Mouse (Mus musculus): Measurements from ENCODE around the gene Skiv2l. TPM values are rescaled to one million over a fixed set of nuclear protein-coding genes. Genes with fewer than 3 reads are reported as not detected.

The Skiv2l gene
- total RNA-seq, 2 experiments from 2014 or later, result 17.4 to 17.8 TPM

GRCm38 (mm10) chr17:34881683-34882310, 31.8 kb upstream of the Skiv2l start, which contains the start of gene Gm20547:
Gene Gm20547 (minus strand): TSS chr17:34882042.
- DNase-seq, result no peak
- intact Hi-C loops (cut with DNase I; ENCODE audit: low total_unique reads), result no loop called here

DNA sequence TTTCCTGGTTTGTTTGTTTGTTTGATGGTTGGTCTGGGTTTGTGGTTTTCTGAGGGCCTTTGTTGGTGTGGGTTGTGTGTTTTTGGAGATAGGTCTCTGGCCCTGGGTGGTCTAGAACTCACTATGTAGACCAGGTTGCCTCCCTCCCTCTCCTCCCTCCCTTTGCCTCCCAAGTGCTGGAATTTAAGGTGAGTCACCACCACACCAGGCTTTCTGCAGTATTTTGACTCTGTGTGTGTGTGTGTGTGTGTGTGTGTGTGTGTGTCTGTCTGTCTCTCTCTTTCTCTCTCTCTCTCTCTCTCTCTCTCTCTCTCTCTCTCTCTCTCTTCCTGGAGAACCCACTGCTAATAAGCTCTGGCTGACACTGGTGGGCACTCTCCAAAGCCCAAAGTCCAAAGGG, 31.2 kb upstream of the Skiv2l start:
- DNase-seq, result no peak
- intact Hi-C loops (cut with DNase I; ENCODE audit: low total_unique reads), result no loop called here

DNA sequence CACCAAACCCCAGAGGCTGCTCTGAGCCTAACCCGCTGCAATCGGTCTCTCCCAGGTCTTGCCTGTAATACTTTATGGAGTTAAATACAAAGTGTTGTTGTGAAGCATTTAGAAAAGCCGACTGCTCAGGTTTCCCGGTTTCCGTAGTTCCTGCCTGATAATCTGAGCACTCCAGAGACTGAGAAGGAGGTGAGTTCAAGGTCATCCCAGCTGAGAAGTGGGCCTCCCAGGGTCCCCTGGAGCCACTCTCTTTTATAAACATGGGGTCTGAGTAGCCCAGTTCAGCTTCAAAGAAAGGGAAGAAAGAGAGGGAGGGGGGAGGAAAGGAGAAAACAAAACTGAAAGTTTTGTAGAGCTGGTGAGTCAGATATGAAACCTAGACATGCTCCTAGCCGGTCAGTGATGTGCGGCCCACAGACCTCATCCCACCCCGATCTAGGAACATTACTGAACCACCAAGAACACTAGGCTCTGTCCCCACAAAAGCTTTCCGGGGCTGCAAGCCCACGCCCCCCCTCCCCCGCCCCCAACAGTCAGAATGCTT, 29.4 kb upstream of the Skiv2l start, which contains the start of gene Zbtb12:
Gene Zbtb12, plus strand, starts transcription at position 148 of the 544 bp plus-strand sequence.
- no peak for DNase-seq
- intact Hi-C loops (cut with DNase I; ENCODE audit: low total_unique reads), result no loop called here

DNA sequence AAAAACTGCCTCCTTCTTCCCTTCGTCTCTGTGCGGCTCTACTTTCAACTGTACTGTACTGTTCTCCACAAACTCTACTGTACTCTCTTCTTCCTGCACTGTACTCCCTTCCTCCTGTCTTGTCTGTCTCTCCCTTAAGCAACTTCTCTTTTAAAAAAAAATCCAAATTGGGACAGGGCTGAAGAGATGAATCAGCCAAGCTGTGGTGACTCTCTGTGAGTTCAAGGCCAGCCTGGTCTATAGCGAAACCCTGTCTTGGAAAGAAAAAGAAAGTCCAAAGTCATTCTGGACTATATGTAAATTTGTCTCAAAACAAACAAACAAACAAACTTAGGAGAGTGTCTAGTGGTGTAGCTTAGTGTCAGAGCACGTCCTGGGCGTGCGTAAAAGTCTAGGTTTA, 24.3 kb upstream of the Skiv2l start:
- no peak for DNase-seq
- intact Hi-C loops (cut with DNase I; ENCODE audit: low total_unique reads), result no loop called here

GRCm38 (mm10) chr17:34865981-34866380, 16.0 kb upstream of the Skiv2l start:
- intact Hi-C loops (cut with DNase I; ENCODE audit: low total_unique reads), result no loop called here
- no peak for DNase-seq

GRCm38 (mm10) chr17:34862416-34863081, 12.5 kb upstream of the Skiv2l start, which contains the start of gene Cfb:
Gene Cfb (minus strand): TSS chr17:34862518.
- no peak for DNase-seq

DNA sequence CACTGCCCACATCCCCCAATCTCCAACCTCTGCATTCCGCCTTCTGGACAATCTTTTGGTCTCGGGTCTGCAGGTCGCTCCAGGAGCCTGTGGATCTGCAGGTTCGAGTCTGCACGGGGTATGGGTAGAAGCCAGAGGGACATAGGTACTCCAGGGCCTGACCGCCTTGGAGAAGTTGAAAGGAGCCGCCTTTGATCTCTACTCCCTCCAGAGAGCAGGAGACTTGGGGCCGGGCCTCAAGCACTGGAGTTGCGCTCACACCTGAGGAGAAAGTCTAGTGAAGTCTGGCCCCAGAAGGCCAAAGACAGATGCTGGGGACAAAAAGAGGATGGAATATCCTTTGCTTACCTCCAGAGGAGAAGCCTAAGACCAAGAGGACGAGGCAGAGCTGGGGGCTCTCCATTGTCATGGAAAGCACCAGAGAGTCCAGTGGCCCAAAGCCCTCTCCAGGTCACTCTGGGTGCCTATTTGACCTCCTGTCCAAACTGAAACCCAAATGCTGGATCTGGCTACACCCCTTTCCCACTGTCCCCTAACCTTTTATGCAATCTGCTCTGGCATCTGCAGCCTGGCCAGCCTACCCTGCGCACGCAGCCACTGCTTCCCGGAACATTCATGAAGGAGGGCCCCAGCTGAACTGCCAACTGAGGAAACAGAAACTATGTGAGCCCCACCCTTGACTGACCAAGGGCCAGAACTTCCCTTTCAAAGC, 11.8 kb upstream of the Skiv2l start:
- no peak for DNase-seq
- intact Hi-C loops (cut with DNase I; ENCODE audit: low total_unique reads), result no loop called here

More at GRCm38 (mm10) chr17:34862416-34863081, 12.5 kb upstream of the Skiv2l start, which contains the start of gene Cfb:
- intact Hi-C loops (cut with DNase I; ENCODE audit: low total_unique reads), result no loop called here

- intact Hi-C loops (cut with DNase I; ENCODE audit: low total_unique reads), result no loop called here
- DNase-seq, result no peak
These were observed 10.5 kb upstream of the Skiv2l start for GRCm38 (mm10) chr17:34860514-34860913.

GRCm38 (mm10) chr17:34858670-34859069, 8.7 kb upstream of the Skiv2l start:
- intact Hi-C loops (cut with DNase I; ENCODE audit: low total_unique reads), result loop anchor here (5.0 to 10.0 kb wide), 2 partner anchors 54 to 126 kb away; partner anchors contain the start of genes Lsm2 and Slc44a4
- no peak for DNase-seq

DNA sequence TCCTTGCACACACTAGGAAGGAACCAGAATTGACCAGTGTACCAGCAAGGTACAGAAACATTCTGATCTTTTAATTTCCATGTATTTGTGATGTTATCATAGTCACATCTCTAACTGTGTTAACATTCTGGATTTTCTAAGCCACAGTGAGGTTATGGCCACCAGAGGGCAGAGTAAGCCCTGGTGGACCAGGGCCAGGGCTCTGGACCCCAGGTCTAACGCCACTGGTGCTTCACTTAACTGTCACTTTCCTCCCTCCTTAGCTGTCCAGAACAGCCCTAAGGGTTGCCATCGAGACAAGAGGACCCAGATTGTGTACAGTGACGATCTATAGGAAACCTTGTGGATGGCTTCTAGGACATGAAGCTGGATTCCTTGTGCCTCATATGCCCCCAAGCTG, 5.8 kb upstream of the Skiv2l start:
- intact Hi-C loops (cut with DNase I; ENCODE audit: low total_unique reads), result loop anchor here (5.0 to 10.0 kb wide), 2 partner anchors 56 to 129 kb away; partner anchors contain the start of genes Lsm2 and Slc44a4
- no peak for DNase-seq

DNA sequence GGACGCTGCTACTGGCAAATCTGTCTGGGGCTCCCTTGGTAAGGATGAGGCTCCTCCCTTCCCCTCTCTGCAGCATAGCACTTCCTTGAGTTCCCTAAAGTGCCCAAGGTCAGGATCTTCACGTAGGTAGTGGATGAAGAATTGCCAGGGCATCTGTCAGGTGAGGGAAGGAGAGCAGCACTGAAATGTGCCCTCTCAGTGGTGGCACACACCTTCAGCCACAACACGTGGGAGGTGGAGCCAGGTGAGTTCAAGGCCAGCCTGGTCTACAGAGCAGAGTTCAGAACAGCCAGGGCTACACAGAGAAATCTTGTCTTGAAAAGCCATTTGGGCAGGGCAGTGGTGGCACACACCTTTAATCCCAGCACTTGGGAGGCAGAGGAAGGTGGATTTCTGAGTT, 4.8 kb upstream of the Skiv2l start:
- no peak for DNase-seq
- intact Hi-C loops (cut with DNase I; ENCODE audit: low total_unique reads), result loop anchor here (5.0 to 10.0 kb wide), 3 partner anchors 38 to 130 kb away; partner anchors contain the start of genes Lsm2 and Slc44a4

DNA sequence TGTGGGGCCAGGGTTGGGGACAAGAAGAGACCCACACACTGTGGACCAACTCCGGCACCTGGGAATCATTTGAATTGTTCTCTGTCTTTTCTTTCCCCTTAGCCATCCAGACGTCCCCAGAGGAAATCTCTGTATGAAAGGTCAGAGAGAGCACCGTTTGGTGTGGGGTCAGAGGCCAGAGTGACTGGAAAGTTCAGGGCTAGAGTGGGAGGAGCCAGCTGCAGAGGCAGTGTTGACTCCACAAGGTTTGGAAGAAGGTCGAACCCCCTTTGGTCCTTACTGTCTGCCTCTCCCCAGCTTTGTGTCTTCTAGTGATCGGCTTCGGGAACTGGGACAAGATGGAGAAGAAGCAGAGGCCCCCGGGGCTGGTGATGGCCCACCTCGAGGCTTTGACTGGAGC, 3.5 kb upstream of the Skiv2l start:
- intact Hi-C loops (cut with DNase I; ENCODE audit: low total_unique reads), result loop anchor here (5.0 to 10.0 kb wide), 2 partner anchors 39 to 131 kb away; partner anchors contain the start of gene Lsm2
- DNase-seq, result no peak

- DNase-seq, result no peak
- intact Hi-C loops (cut with DNase I; ENCODE audit: low total_unique reads), result loop anchor here (5.0 to 10.0 kb wide), 2 partner anchors 42 to 134 kb away; partner anchors contain the start of gene Lsm2
These were observed 611 bp upstream of the Skiv2l start for GRCm38 (mm10) chr17:34850517-34851125.

GRCm38 (mm10) chr17:34847615-34848014, 2.4 kb downstream of the Skiv2l start:
- intact Hi-C loops (cut with DNase I; ENCODE audit: low total_unique reads), result no loop called here
- DNase-seq, result no peak

DNA sequence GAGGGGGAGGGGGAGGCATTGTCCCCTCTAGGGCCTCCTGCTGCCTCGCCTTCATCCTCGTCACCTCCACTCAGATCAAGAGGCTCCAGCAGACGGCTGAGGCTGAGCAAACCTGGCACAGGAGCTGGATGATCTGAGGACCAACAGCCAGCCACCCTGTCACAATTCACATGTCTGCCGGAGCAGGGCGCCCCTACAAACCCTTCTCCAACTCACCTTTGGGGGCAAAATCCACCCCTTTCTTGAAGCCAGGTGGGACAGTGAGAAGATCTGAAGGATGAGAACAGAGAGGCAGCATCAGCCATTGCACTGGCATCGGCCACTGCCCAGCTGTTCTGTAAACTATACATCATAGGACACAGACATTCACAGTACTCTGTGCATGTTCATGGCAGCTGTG, 2.8 kb downstream of the Skiv2l start:
- no peak for DNase-seq
- intact Hi-C loops (cut with DNase I; ENCODE audit: low total_unique reads), result no loop called here

- no peak for DNase-seq
- intact Hi-C loops (cut with DNase I; ENCODE audit: low total_unique reads), result no loop called here
These were observed 5.1 kb downstream of the Skiv2l start for GRCm38 (mm10) chr17:34844884-34845283.

DNA sequence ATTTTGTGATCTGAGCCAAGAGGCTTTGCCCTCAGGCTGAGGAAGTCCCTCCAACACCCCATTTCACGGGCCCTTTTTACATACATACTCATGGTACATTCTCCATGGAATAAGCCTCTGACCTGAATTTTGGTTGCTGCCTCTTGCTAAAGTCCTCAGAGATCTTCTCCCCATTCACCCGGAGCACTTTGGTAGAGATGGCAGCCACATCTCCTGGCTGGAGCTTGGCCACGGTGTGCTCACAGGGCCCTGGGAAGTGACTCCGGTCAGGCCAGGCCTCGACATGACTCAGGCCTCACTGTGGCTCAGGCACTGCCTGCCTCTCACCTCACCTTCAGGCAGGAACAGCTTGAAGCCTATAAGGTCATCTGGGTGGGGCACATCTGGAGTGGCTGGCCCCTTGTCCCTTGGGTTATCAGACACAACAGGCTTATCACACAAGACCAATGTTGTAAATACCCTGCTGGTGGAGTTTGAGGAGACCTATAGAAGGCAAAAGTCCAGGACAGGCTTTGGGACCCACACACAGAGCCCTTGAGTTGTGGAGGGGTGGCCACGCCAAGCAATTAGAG, 9.2 kb downstream of the Skiv2l start:
- intact Hi-C loops (cut with DNase I; ENCODE audit: low total_unique reads), result no loop called here

GRCm38 (mm10) chr17:34838785-34839184, 11.2 kb downstream of the Skiv2l start:
- intact Hi-C loops (cut with DNase I; ENCODE audit: low total_unique reads), result no loop called here
- DNase-seq, result no peak

More for the DNA sequence above, 9.2 kb downstream of the Skiv2l start:
- DNase-seq, result no peak

All from gastrocnemius, postnatal 14 days (tissue).